Mouse (Mus musculus) erythroblast, adult 5-6 weeks (primary cell): ENCODE data around the gene Trcg1. TPM values are rescaled to one million over a fixed set of nuclear protein-coding genes. Genes with fewer than 3 reads are reported as not detected.
A peak's percentile ranks its signal among the peaks of the same experiment; 100 is the strongest.

ENCODE experiments used
- ATAC-seq: replicated peaks from 2 replicates; pipeline ENCODE4 v1.8.0; 2016; ENCODE audit warnings: moderate number of reproducible peaks, mild to moderate bottlenecking, moderate TSS enrichment, inconsistent platforms; ENCODE audit not compliant: poor library complexity, low FRiP score, severe bottlenecking
- total RNA-seq, 2 experiments: library from RNA; stranded (forward) in 1 of 2; stranded (reverse) in 1 of 2; fragments of 150-400 nt in 1 of 2; fragments of 200-764, 138-1000 nt in 1 of 2; gene quantifications; 2 replicates each; pipeline versions ENCODE4 v1.2.3 to v1.2.4; 2015 to 2017; ENCODE audit warnings: low replicate concordance in 2 of 2

Trcg1 gene
- total RNA-seq, 2 experiments from 2014 or later, result not detected

GRCm38 (mm10) chr9:57231536-57232255 is 4.7 kb upstream of the Trcg1 start:
- peak; percentile 55 for ATAC-seq

- ATAC-seq, result no peak
Observed at GRCm38 (mm10) chr9:57232341-57232940, 3.9 kb upstream of the Trcg1 start.

- peak; percentile 45 for ATAC-seq
Observed at GRCm38 (mm10) chr9:57233142-57233541, 3.2 kb upstream of the Trcg1 start.

GRCm38 (mm10) chr9:57233767-57234166 is 2.6 kb upstream of the Trcg1 start:
- ATAC-seq, result no peak

- ATAC-seq, result no peak
Observed at GRCm38 (mm10) chr9:57237705-57238104, 1.3 kb downstream of the Trcg1 start.

- ATAC-seq, result no peak
Observed at GRCm38 (mm10) chr9:57238220-57238619, 1.9 kb downstream of the Trcg1 start.

GRCm38 (mm10) chr9:57241111-57241510 is 4.8 kb downstream of the Trcg1 start:
- ATAC-seq, result no peak

GRCm38 (mm10) chr9:57242916-57243315 is 6.6 kb downstream of the Trcg1 start:
- no peak for ATAC-seq

GRCm38 (mm10) chr9:57244106-57244685 is 7.8 kb downstream of the Trcg1 start:
- ATAC-seq, result no peak

GRCm38 (mm10) chr9:57246482-57246881 is 10.1 kb downstream of the Trcg1 start:
- no peak for ATAC-seq

- peak; percentile 26 for ATAC-seq
Observed at GRCm38 (mm10) chr9:57247201-57247671, 10.9 kb downstream of the Trcg1 start.

- no peak for ATAC-seq
Observed at GRCm38 (mm10) chr9:57248030-57248942, 11.9 kb downstream of the Trcg1 start.

GRCm38 (mm10) chr9:57250026-57250425 is 13.7 kb downstream of the Trcg1 start:
- ATAC-seq, result no peak

- ATAC-seq, result no peak
Observed at GRCm38 (mm10) chr9:57251139-57251538, 14.8 kb downstream of the Trcg1 start.

GRCm38 (mm10) chr9:57254061-57254460 is 17.7 kb downstream of the Trcg1 start:
- no peak for ATAC-seq

- ATAC-seq, result no peak
Observed at GRCm38 (mm10) chr9:57254823-57255495, 18.6 kb downstream of the Trcg1 start.

GRCm38 (mm10) chr9:57256309-57256708 is 20.0 kb downstream of the Trcg1 start:
- ATAC-seq, result no peak

- ATAC-seq, result no peak
Observed at GRCm38 (mm10) chr9:57256861-57257260, 20.5 kb downstream of the Trcg1 start.

- no peak for ATAC-seq
Observed at GRCm38 (mm10) chr9:57257627-57258026, 21.3 kb downstream of the Trcg1 start.
